Mouse (Mus musculus) layer of hippocampus, postnatal 10 days (tissue): ENCODE measurements around the gene Pla2g1b. TPM values are rescaled to one million over a fixed set of nuclear protein-coding genes. Genes with fewer than 3 reads are reported as not detected.
A peak's percentile ranks its signal among the peaks of the same experiment; 100 is the strongest.
"Not testable (repeated sequence)": the region's sequence is repeated elsewhere in the genome, so short reads cannot be mapped to it uniquely, and the experiment has no call there.

Experiments
- DNase-seq, 2 experiments: peaks; one replicate each; pipeline ENCODE4 v3.0.0; 2021; ENCODE audit warnings: low spot score in 2 of 2
- long read RNA-seq: library from polyadenylated mRNA; stranded (forward); transcript quantifications from one replicate; pipeline ENCODE4 v2.0.0, GENCODE M21; 2023
- total RNA-seq, 2 experiments: library from RNA; stranded (reverse); gene quantifications; 2 replicates each; pipeline ENCODE4 v1.2.3; 2021

The Pla2g1b gene
- not detected for total RNA-seq
- long read RNA-seq: 0 reads

GRCm38 (mm10) chr5:115465642-115466420, at the start of gene Pla2g1b:
Pla2g1b (plus strand) TSS chr5:115466262.
- no peak for DNase-seq

- no peak for DNase-seq
Measured at GRCm38 (mm10) chr5:115428831-115429358, 37.2 kb upstream of the Pla2g1b start.

GRCm38 (mm10) chr5:115429359-115430186, 36.5 kb upstream of the Pla2g1b start, which contains the start of gene Msi1:
Msi1 (plus strand) TSS chr5:115429599.
- DNase-seq: peak; percentile 38 to 64

- no peak for DNase-seq
Measured at GRCm38 (mm10) chr5:115430187-115430960, 35.7 kb upstream of the Pla2g1b start.

- DNase-seq: peak; percentile 43 to 66
Measured at GRCm38 (mm10) chr5:115431061-115431897, 34.8 kb upstream of the Pla2g1b start.

GRCm38 (mm10) chr5:115431898-115432259, 34.2 kb upstream of the Pla2g1b start:
- DNase-seq: no peak

- no peak for DNase-seq
Measured at GRCm38 (mm10) chr5:115432395-115432794, 33.7 kb upstream of the Pla2g1b start.

- DNase-seq: no peak
Measured at GRCm38 (mm10) chr5:115433191-115433590, 32.9 kb upstream of the Pla2g1b start.

GRCm38 (mm10) chr5:115434280-115434852, 31.7 kb upstream of the Pla2g1b start:
- no peak for DNase-seq

GRCm38 (mm10) chr5:115434853-115435754, 31.0 kb upstream of the Pla2g1b start:
- DNase-seq: no peak

GRCm38 (mm10) chr5:115435755-115436379, 30.2 kb upstream of the Pla2g1b start:
- no peak for DNase-seq

- peak; percentile 82 to 90 for DNase-seq
Measured at GRCm38 (mm10) chr5:115436421-115437124, 29.5 kb upstream of the Pla2g1b start.

- DNase-seq: no peak
Measured at GRCm38 (mm10) chr5:115437242-115437944, 28.7 kb upstream of the Pla2g1b start.

- no peak for DNase-seq
Measured at GRCm38 (mm10) chr5:115437945-115438315, 28.1 kb upstream of the Pla2g1b start.

- no peak for DNase-seq
Measured at GRCm38 (mm10) chr5:115438667-115439066, 27.4 kb upstream of the Pla2g1b start.

- DNase-seq: peak; percentile 87 to 88
Measured at GRCm38 (mm10) chr5:115441205-115441849, 24.7 kb upstream of the Pla2g1b start.

- DNase-seq: not testable (repeated sequence)
Measured at GRCm38 (mm10) chr5:115442663-115443062, 23.4 kb upstream of the Pla2g1b start.
